Mouse (Mus musculus): ENCODE measurements around the gene Acpp.

GRCm38 (mm10) chr9:104251687-104252086 lies 85.9 kb downstream of the Acpp start:
- TF ChIP-seq CTCF (IDR thresholded peaks at IDR 0.05; ENCODE audit: low read depth) (no peak), EP300 (optimal IDR thresholded peaks at IDR 0.05) (no peak)
